Mouse (Mus musculus) olfactory bulb, adult 2 months (tissue): ENCODE data around the gene Tssk4.

Experiments used
- CTCF ChIP-seq: fragments of 200-500 bp; IDR thresholded peaks from 2 replicates; pipeline ENCODE4 v1.5.1; 2012; ENCODE audit warnings: low read depth, mild to moderate bottlenecking, low read length, moderate library complexity; ENCODE audit not compliant: insufficient read depth
- POLR2A ChIP-seq: fragments of 200-500 bp; IDR thresholded peaks from 2 replicates; pipeline ENCODE4 v1.6.1; 2012; ENCODE audit warnings: mild to moderate bottlenecking, low read depth, low read length, moderate library complexity; ENCODE audit not compliant: insufficient read depth

- TF ChIP-seq CTCF, result no peak
- no peak for TF ChIP-seq POLR2A
Measured at GRCm38 (mm10) chr14:55614565-55615178, 35.3 kb upstream of the Tssk4 start.
